Mouse (Mus musculus): ENCODE results near the gene Cep112. TPM values are rescaled to one million over a fixed set of nuclear protein-coding genes. Genes with fewer than 3 reads are reported as not detected.

Cep112 gene
- polyA plus RNA-seq, 1 experiment from 2014 or later, result 12.4 TPM

- 89% methylated on average over 4 of the region's 4 CpGs for WGBS
- Histone ChIP-seq H3K9ac (ENCODE audit: low read depth, low read length) (no peak overlapping the region), H3K4me3 (ENCODE audit: low read depth, low read length) (no peak overlapping the region), H3K4me2 (replicated peaks; ENCODE audit: low read depth, low read length) (no peak overlapping the region), H3K9me3 (ENCODE audit: control insufficient read depth, low read length) (no peaks in the 10 kb centered on the region), H3K36me3 (ENCODE audit: control insufficient read depth, insufficient read depth, low read length) (no peaks in the 10 kb centered on the region), H3K27ac (ENCODE audit: low read depth, low read length) (no peak overlapping the region), H3K27me3 (ENCODE audit: control insufficient read depth, insufficient read depth, low read length) (no peaks in the 10 kb centered on the region), H3K4me1 (replicated peaks; ENCODE audit: control insufficient read depth, insufficient read depth, low read length) (no peaks in the 10 kb centered on the region)
- no peak for DNase-seq (ENCODE audit: low spot score)
- ATAC-seq (ENCODE audit: low FRiP score), result no peak
These were observed 39.8 kb downstream of the Cep112 start for GRCm38 (mm10) chr11:108464715-108465301.

DNA sequence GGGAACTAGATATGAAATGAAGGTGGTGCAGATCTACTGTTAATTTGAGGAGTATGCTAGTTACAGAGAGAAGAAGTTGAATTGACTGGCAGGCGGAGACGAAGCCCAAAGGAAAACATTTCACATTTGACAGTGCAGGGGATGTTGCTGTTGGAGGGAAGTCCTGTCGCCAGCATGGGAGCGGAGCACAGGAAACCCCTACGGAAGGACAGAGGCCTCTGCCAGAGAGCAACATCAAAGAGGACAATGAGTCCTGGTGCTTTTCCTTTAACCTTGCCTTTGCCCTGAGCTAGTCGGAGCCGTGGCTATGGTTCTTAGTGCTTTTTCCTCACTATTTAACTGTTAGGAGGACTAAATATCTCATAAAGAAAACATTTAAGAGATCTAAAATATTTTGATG lies 50.7 kb downstream of the Cep112 start:
- no peak overlapping the region for H3K4me2 ChIP-seq (replicated peaks; ENCODE audit: low read depth, low read length)
- ATAC-seq (ENCODE audit: low FRiP score) (no peak), DNase-seq (ENCODE audit: low spot score) (no peak)
- H3K36me3 ChIP-seq (ENCODE audit: control insufficient read depth, insufficient read depth, low read length), result no peaks in the 10 kb centered on the region
- H3K9me3 ChIP-seq (ENCODE audit: control insufficient read depth, low read length), result no peaks in the 10 kb centered on the region
- no peaks in the 10 kb centered on the region for H3K27me3 ChIP-seq (ENCODE audit: control insufficient read depth, insufficient read depth, low read length)
- H3K27ac ChIP-seq (ENCODE audit: low read depth, low read length), result no peak overlapping the region
- 64% methylated on average over 7 of the region's 7 CpGs for WGBS
- no peak overlapping the region for H3K9ac ChIP-seq (ENCODE audit: low read depth, low read length)
- H3K4me1 ChIP-seq (replicated peaks; ENCODE audit: control insufficient read depth, insufficient read depth, low read length), result no peaks in the 10 kb centered on the region
- H3K4me3 ChIP-seq (ENCODE audit: low read depth, low read length), result no peak overlapping the region

DNA sequence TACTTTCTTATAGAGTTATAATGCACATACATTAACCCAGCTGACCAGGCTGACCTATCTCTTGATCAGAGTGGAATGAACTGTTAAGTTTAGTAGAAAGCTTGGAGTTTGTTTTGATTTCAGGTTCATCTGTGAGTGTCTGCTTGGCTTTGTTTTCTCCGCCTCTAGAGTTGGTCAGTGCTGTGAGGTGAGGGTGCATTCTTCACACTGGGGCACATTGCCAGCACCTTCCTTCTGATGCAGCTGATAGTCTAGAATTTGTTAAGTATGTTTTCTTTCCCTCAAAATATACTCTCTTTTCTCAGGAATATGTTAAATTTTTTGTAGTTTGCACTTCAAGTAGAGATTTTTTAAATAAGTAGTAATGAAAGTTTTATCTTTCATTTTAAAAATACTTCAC lies 51.2 kb downstream of the Cep112 start:
- no peaks in the 10 kb centered on the region for H3K4me1 ChIP-seq (replicated peaks; ENCODE audit: control insufficient read depth, insufficient read depth, low read length)
- H3K9me3 ChIP-seq (ENCODE audit: control insufficient read depth, low read length), result no peaks in the 10 kb centered on the region
- H3K36me3 ChIP-seq (ENCODE audit: control insufficient read depth, insufficient read depth, low read length), result no peaks in the 10 kb centered on the region
- no peaks in the 10 kb centered on the region for H3K27me3 ChIP-seq (ENCODE audit: control insufficient read depth, insufficient read depth, low read length)
- H3K27ac ChIP-seq (ENCODE audit: low read depth, low read length), result no peak overlapping the region
- no peak overlapping the region for H3K4me2 ChIP-seq (replicated peaks; ENCODE audit: low read depth, low read length)
- H3K4me3 ChIP-seq (ENCODE audit: low read depth, low read length), result no peak overlapping the region
- 63% methylated on average over 1 of the region's 1 CpGs for WGBS
- H3K9ac ChIP-seq (ENCODE audit: low read depth, low read length), result no peak overlapping the region
- DNase-seq (ENCODE audit: low spot score), result no peak
- ATAC-seq (ENCODE audit: low FRiP score), result no peak

- Histone ChIP-seq H3K4me3 (ENCODE audit: low read depth, low read length) (no peak overlapping the region), H3K27ac (ENCODE audit: low read depth, low read length) (no peak overlapping the region), H3K4me1 (replicated peaks; ENCODE audit: control insufficient read depth, insufficient read depth, low read length) (no peaks in the 10 kb centered on the region), H3K9ac (ENCODE audit: low read depth, low read length) (no peak overlapping the region), H3K36me3 (ENCODE audit: control insufficient read depth, insufficient read depth, low read length) (no peaks in the 10 kb centered on the region), H3K9me3 (ENCODE audit: control insufficient read depth, low read length) (no peaks in the 10 kb centered on the region), H3K4me2 (replicated peaks; ENCODE audit: low read depth, low read length) (no peak overlapping the region), H3K27me3 (ENCODE audit: control insufficient read depth, insufficient read depth, low read length) (no peaks in the 10 kb centered on the region)
- 77% methylated on average over 4 of the region's 4 CpGs for WGBS
- DNase-seq (ENCODE audit: low spot score), result no peak
- ATAC-seq (ENCODE audit: low FRiP score), result no peak
These were observed 59.0 kb downstream of the Cep112 start for GRCm38 (mm10) chr11:108483976-108484375.

GRCm38 (mm10) chr11:108488256-108488655 lies 63.3 kb downstream of the Cep112 start:
- no peaks in the 10 kb centered on the region for H3K27me3 ChIP-seq (ENCODE audit: control insufficient read depth, insufficient read depth, low read length)
- no peak for DNase-seq (ENCODE audit: low spot score)
- H3K27ac ChIP-seq (ENCODE audit: low read depth, low read length), result no peak overlapping the region
- H3K36me3 ChIP-seq (ENCODE audit: control insufficient read depth, insufficient read depth, low read length), result no peaks in the 10 kb centered on the region
- H3K9me3 ChIP-seq (ENCODE audit: control insufficient read depth, low read length), result no peaks in the 10 kb centered on the region
- 87% methylated on average over 2 of the region's 2 CpGs for WGBS
- no peak overlapping the region for H3K4me2 ChIP-seq (replicated peaks; ENCODE audit: low read depth, low read length)
- H3K4me1 ChIP-seq (replicated peaks; ENCODE audit: control insufficient read depth, insufficient read depth, low read length), result no peaks in the 10 kb centered on the region
- no peak for ATAC-seq (ENCODE audit: low FRiP score)
- no peak overlapping the region for H3K4me3 ChIP-seq (ENCODE audit: low read depth, low read length)
- H3K9ac ChIP-seq (ENCODE audit: low read depth, low read length), result no peak overlapping the region

GRCm38 (mm10) chr11:108489863-108490262 lies 64.9 kb downstream of the Cep112 start:
- 90% methylated on average over 4 of the region's 4 CpGs for WGBS
- H3K9me3 ChIP-seq (ENCODE audit: control insufficient read depth, low read length), result no peaks in the 10 kb centered on the region
- H3K27me3 ChIP-seq (ENCODE audit: control insufficient read depth, insufficient read depth, low read length), result no peaks in the 10 kb centered on the region
- H3K4me1 ChIP-seq (replicated peaks; ENCODE audit: control insufficient read depth, insufficient read depth, low read length), result no peaks in the 10 kb centered on the region
- H3K4me2 ChIP-seq (replicated peaks; ENCODE audit: low read depth, low read length), result no peak overlapping the region
- H3K9ac ChIP-seq (ENCODE audit: low read depth, low read length), result no peak overlapping the region
- H3K27ac ChIP-seq (ENCODE audit: low read depth, low read length), result no peak overlapping the region
- no peaks in the 10 kb centered on the region for H3K36me3 ChIP-seq (ENCODE audit: control insufficient read depth, insufficient read depth, low read length)
- DNase-seq (ENCODE audit: low spot score), result no peak
- no peak overlapping the region for H3K4me3 ChIP-seq (ENCODE audit: low read depth, low read length)
- ATAC-seq (ENCODE audit: low FRiP score), result no peak

GRCm38 (mm10) chr11:108508190-108508589 lies 83.2 kb downstream of the Cep112 start:
- no peak overlapping the region for H3K27ac ChIP-seq (ENCODE audit: low read depth, low read length)
- ATAC-seq (ENCODE audit: low FRiP score) (no peak), DNase-seq (ENCODE audit: low spot score) (no peak)
- H3K4me1 ChIP-seq (replicated peaks; ENCODE audit: control insufficient read depth, insufficient read depth, low read length), result no peaks in the 10 kb centered on the region
- H3K9me3 ChIP-seq (ENCODE audit: control insufficient read depth, low read length), result no peaks in the 10 kb centered on the region
- no peaks in the 10 kb centered on the region for H3K36me3 ChIP-seq (ENCODE audit: control insufficient read depth, insufficient read depth, low read length)
- H3K4me2 ChIP-seq (replicated peaks; ENCODE audit: low read depth, low read length), result no peak overlapping the region
- H3K27me3 ChIP-seq (ENCODE audit: control insufficient read depth, insufficient read depth, low read length), result no peaks in the 10 kb centered on the region
- H3K4me3 ChIP-seq (ENCODE audit: low read depth, low read length), result no peak overlapping the region
- 87% methylated on average over 5 of the region's 5 CpGs for WGBS
- H3K9ac ChIP-seq (ENCODE audit: low read depth, low read length), result no peak overlapping the region

DNA sequence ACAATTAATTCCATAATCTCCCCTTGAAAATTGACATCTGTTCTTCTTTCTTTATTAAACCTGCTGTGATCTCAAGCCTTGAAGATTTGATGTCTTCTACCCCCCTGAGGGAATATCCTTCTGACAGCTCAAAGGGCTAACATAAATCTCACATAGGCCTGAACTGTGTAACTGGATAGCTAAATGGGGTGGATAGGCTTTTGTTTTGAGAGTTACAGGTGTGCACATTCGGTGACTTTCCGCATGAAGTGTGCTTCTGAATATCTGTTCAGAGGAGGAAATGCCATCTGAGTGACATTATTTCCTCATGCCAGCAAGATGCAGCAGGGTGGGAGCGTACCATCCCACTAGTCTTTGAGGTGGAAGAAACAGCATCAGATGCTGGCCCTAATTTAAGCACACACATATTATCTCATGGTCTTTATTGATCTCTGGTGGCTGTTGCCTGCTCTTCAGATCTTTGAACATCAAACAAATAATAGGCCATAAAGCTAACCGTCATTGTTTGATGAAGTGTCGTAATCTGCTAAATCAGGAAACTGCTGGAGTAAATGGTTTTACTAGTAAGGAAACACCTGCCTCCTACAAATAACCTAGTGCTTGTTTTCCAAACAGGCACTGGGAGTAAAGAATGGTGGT lies 102.9 kb downstream of the Cep112 start:
- H3K36me3 ChIP-seq (ENCODE audit: control insufficient read depth, insufficient read depth, low read length), result no peaks in the 10 kb centered on the region
- no peak overlapping the region for H3K27ac ChIP-seq (ENCODE audit: low read depth, low read length)
- no peaks in the 10 kb centered on the region for H3K27me3 ChIP-seq (ENCODE audit: control insufficient read depth, insufficient read depth, low read length)
- no peaks in the 10 kb centered on the region for H3K4me1 ChIP-seq (replicated peaks; ENCODE audit: control insufficient read depth, insufficient read depth, low read length)
- H3K4me3 ChIP-seq (ENCODE audit: low read depth, low read length), result no peak overlapping the region
- H3K9me3 ChIP-seq (ENCODE audit: control insufficient read depth, low read length), result no peaks in the 10 kb centered on the region
- H3K9ac ChIP-seq (ENCODE audit: low read depth, low read length), result no peak overlapping the region
- H3K4me2 ChIP-seq (replicated peaks; ENCODE audit: low read depth, low read length), result no peak overlapping the region
- DNase-seq (ENCODE audit: low spot score) (no peak), ATAC-seq (ENCODE audit: low FRiP score) (no peak)
- 67% methylated on average over 5 of the region's 5 CpGs for WGBS

DNA sequence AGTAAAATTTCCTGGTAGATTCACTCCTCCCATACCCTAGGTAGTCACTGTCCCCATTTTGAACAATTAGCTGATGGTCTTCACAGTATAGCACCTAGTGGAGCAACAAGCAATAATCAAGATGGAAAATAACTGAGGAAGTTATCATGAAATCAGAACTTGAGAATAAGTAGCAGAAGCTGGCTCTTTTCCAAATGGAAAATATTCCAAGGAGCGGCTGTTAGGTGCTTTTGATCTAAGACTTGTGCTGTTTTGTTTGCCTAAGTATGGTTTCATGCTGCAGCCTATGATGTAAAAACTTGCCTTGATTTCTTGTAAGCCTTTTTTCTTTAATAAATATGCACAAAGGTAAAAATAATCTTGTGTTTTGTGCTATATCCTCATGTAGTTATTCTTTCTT lies 107.9 kb downstream of the Cep112 start:
- H3K27me3 ChIP-seq (ENCODE audit: control insufficient read depth, insufficient read depth, low read length), result no peaks in the 10 kb centered on the region
- H3K9me3 ChIP-seq (ENCODE audit: control insufficient read depth, low read length), result no peaks in the 10 kb centered on the region
- no peaks in the 10 kb centered on the region for H3K4me1 ChIP-seq (replicated peaks; ENCODE audit: control insufficient read depth, insufficient read depth, low read length)
- no peak overlapping the region for H3K27ac ChIP-seq (ENCODE audit: low read depth, low read length)
- WGBS, result 89% methylated on average over 1 of the region's 1 CpGs
- DNase-seq (ENCODE audit: low spot score) (no peak), ATAC-seq (ENCODE audit: low FRiP score) (no peak)
- no peak overlapping the region for H3K4me3 ChIP-seq (ENCODE audit: low read depth, low read length)
- H3K9ac ChIP-seq (ENCODE audit: low read depth, low read length), result no peak overlapping the region
- no peak overlapping the region for H3K4me2 ChIP-seq (replicated peaks; ENCODE audit: low read depth, low read length)
- H3K36me3 ChIP-seq (ENCODE audit: control insufficient read depth, insufficient read depth, low read length), result no peaks in the 10 kb centered on the region
